Mouse (Mus musculus) small intestine, adult 2 months (tissue): ENCODE measurements around the gene Ugt1a5. TPM values are rescaled to one million over a fixed set of nuclear protein-coding genes. Genes with fewer than 3 reads are reported as not detected.
"Not testable (repeated sequence)": the region's sequence is repeated elsewhere in the genome, so short reads cannot be mapped to it uniquely, and the experiment has no call there.

Experiments used
- H3K27ac ChIP-seq: fragments of 200-500 bp; 2 replicates; pipeline ENCODE4 v1.5.1; 2012; ENCODE audit warnings: low read depth, low read length, control low read depth, inconsistent platforms; ENCODE audit not compliant: insufficient read depth
- H3K27me3 ChIP-seq: fragments of 200-500 bp; 2 replicates; pipeline ENCODE4 v1.6.1; 2012; ENCODE audit warnings: mild to moderate bottlenecking, moderate library complexity, low read length, inconsistent platforms; ENCODE audit not compliant: control insufficient read depth, insufficient read depth
- H3K36me3 ChIP-seq: fragments of 200-500 bp; 2 replicates; pipeline ENCODE4 v1.6.1; 2012; ENCODE audit warnings: mild to moderate bottlenecking, low read length, control low read depth, inconsistent platforms; ENCODE audit not compliant: control insufficient read depth, insufficient read depth
- H3K4me1 ChIP-seq: fragments of 200-500 bp; 2 replicates; pipeline ENCODE4 v1.6.1; 2012; ENCODE audit warnings: low read length, inconsistent platforms, mixed read lengths; ENCODE audit not compliant: control insufficient read depth, insufficient read depth, insufficient read length
- H3K4me3 ChIP-seq: fragments of 200-500 bp; 2 replicates; pipeline ENCODE4 v1.5.1; 2012; ENCODE audit warnings: low read depth, mild to moderate bottlenecking, control low read depth, inconsistent platforms, low read length, moderate library complexity
- CTCF ChIP-seq: fragments of 200-500 bp; IDR thresholded peaks from 2 replicates; pipeline ENCODE4 v1.5.1; 2012; ENCODE audit warnings: low read depth, mild to moderate bottlenecking, control low read depth, inconsistent platforms, low read length, moderate library complexity, mixed read lengths; ENCODE audit not compliant: insufficient replicate concordance, insufficient read length; ENCODE audit errors: extremely low read depth
- POLR2A ChIP-seq: fragments of 200-500 bp; IDR thresholded peaks from 2 replicates; pipeline ENCODE4 v1.6.1; 2012; ENCODE audit warnings: low read depth, mild to moderate bottlenecking, control low read depth, inconsistent platforms, low read length, moderate library complexity
- WGBS: fragments of 180-500 bp; shearing (Covaris S2); methylation state at CpG from one replicate; pipeline ENCODE4 v1.1.7; 2018; 5-methylcytosine and 5-hydroxymethylcytosine counted together
- polyA plus RNA-seq: library from polyadenylated mRNA; depleted of rRNA; stranded (reverse); fragments of >200 nt; gene quantifications from 2 replicates; pipeline ENCODE4 v1.2.3, GENCODE M21; 2012

The Ugt1a5 gene
- polyA plus RNA-seq, 1 experiment: 0.34 TPM

DNA sequence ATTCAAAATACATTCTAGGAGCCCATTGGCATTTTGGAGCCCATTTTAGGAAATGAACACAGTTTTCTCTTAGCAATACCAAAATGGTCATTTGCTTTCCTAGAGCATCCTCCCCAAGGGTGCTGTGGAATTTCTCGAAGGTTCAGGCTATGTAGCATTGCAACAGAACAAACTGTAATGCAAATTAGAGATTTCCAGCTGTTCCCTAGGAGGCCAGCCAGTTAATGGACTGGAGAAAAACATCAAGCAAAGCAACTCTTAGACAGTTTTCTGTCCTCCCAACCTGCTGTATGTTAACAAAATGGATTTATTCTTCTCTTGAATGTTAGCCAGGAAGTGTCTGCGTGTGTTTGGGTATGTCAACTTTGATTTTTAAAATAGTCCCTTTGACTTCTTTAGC, 29.2 kb upstream of the Ugt1a5 start:
- Histone ChIP-seq H3K36me3 (no peaks in the 10 kb centered on the region; the same call in 1 of the 2 replicates), H3K27ac (no peak overlapping the region), H3K27me3 (no peaks in the 10 kb centered on the region), H3K4me3 (no peak overlapping the region), H3K4me1 (peaks cover 16% of the 10 kb centered on the region; the same call in 1 of the 2 replicates)
- TF ChIP-seq POLR2A: no peak
- no peak for TF ChIP-seq CTCF
- WGBS: 82% methylated on average over 2 of the region's 2 CpGs

- Histone ChIP-seq H3K4me1 (peaks cover 16% of the 10 kb centered on the region; the same call in 1 of the 2 replicates), H3K27me3 (no peaks in the 10 kb centered on the region), H3K27ac (no peak overlapping the region), H3K4me3 (no peak overlapping the region), H3K36me3 (no peaks in the 10 kb centered on the region; the same call in 1 of the 2 replicates)
- 52% methylated on average over 3 of the region's 3 CpGs for WGBS
- TF ChIP-seq CTCF: no peak
- no peak for TF ChIP-seq POLR2A
These were observed 28.5 kb upstream of the Ugt1a5 start for GRCm38 (mm10) chr1:88137264-88137663.

GRCm38 (mm10) chr1:88138145-88138544, 27.7 kb upstream of the Ugt1a5 start:
- no peaks in the 10 kb centered on the region; the same call in 1 of the 2 replicates for H3K36me3 ChIP-seq
- TF ChIP-seq CTCF: no peak
- no peak for TF ChIP-seq POLR2A
- H3K27me3 ChIP-seq: no peaks in the 10 kb centered on the region
- H3K27ac ChIP-seq: no peak overlapping the region
- no peak overlapping the region for H3K4me3 ChIP-seq
- 40% methylated on average over 1 of the region's 1 CpGs for WGBS
- peaks cover 16% of the 10 kb centered on the region; the same call in 1 of the 2 replicates for H3K4me1 ChIP-seq

GRCm38 (mm10) chr1:88140492-88140891, 25.3 kb upstream of the Ugt1a5 start:
- 0 out of 2 replicates have a peak overlapping the region, but pooled peaks have one; percentile 15 for H3K27ac ChIP-seq
- H3K4me1 ChIP-seq: not testable (repeated sequence)
- 26% methylated on average over 1 of the region's 1 CpGs for WGBS

DNA sequence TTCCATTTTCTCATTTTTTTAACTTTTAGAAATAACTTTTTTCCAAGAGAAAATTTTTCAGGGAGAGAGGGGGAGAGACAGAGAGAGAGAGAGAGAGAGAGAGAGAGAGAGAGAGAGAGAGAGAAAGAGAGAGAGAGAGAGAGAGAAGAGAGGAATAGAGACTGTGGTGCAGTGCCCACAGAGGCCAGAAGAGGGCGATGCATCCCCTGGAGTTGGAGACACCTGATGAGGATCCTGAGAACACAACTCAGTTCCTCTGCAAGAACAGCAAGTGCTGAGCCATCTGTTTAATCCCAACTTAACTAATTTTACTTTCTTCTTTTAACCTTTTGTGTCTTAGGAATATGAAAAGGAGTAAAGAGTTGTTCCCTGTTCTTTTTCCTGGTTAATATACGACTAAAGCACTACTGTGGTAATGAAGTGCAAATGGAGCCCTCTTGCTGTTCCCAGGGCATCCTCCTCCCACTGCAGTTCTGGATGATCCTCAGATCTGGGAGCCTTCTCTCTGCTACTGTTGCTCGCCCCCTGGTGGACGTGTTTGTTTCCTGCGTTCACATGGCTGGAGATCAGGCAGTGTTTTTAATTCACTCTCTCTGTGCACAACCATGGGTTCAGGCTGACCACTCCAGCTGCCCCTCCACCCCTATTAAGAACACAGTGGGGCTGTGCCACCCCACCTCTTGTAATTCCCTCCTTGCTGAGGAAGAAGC, 21.7 kb upstream of the Ugt1a5 start:
- H3K27ac ChIP-seq, H3K4me1 ChIP-seq, H3K36me3 ChIP-seq, H3K27me3 ChIP-seq, H3K4me3 ChIP-seq: not testable (repeated sequence)
- WGBS: 6% methylated on average over 5 of the region's 5 CpGs
- peak; percentile 38; the same call in 1 of the 2 replicates for TF ChIP-seq CTCF

More at GRCm38 (mm10) chr1:88140492-88140891, 25.3 kb upstream of the Ugt1a5 start:
- not testable (repeated sequence) for H3K4me3 ChIP-seq, H3K27me3 ChIP-seq, H3K36me3 ChIP-seq

- not testable (repeated sequence) for H3K36me3 ChIP-seq, H3K4me1 ChIP-seq, H3K4me3 ChIP-seq, H3K27me3 ChIP-seq, H3K27ac ChIP-seq
- TF ChIP-seq CTCF: peak; percentile 27; the same call in 1 of the 2 replicates
- WGBS: 62% methylated on average over 2 of the region's 2 CpGs
These were observed 20.5 kb upstream of the Ugt1a5 start for GRCm38 (mm10) chr1:88145278-88145677.

GRCm38 (mm10) chr1:88150133-88150532, 15.7 kb upstream of the Ugt1a5 start:
- H3K4me3 ChIP-seq, H3K36me3 ChIP-seq, H3K4me1 ChIP-seq, H3K27ac ChIP-seq, H3K27me3 ChIP-seq: not testable (repeated sequence)
- TF ChIP-seq CTCF: peak; percentile 12; the same call in 1 of the 2 replicates
- WGBS: 83% methylated on average over 2 of the region's 2 CpGs

DNA sequence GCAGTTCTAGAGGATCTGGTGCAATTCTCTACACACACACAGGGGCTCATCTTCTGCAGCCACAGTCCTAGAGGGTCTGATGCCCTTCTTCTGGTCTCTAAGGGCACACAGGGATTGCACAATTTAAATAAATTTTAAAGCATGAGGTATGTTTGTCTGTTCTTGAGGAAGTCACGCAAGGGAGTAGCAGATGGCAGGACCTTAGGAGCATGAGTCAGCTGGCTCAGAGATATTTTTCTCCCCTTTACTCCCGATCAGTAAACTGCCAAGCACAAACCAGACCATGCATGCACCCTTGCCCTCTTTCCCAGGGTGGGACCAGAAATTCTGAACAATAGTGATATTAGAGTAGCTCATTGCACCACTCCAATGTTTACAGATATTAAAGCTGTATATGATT, 7.4 kb upstream of the Ugt1a5 start:
- no peaks in the 10 kb centered on the region; the same call in 1 of the 2 replicates for H3K36me3 ChIP-seq
- H3K4me1 ChIP-seq: peaks cover 4% of the 10 kb centered on the region; the same call in 1 of the 2 replicates
- 26% methylated on average over 2 of the region's 2 CpGs for WGBS
- no peak overlapping the region for H3K27ac ChIP-seq
- H3K27me3 ChIP-seq: no peaks in the 10 kb centered on the region
- TF ChIP-seq POLR2A (no peak), CTCF (no peak)
- no peak overlapping the region for H3K4me3 ChIP-seq

- H3K36me3 ChIP-seq, H3K4me1 ChIP-seq, H3K4me3 ChIP-seq, H3K27ac ChIP-seq, H3K27me3 ChIP-seq: not testable (repeated sequence)
- WGBS: 48% methylated on average over 7 of the region's 7 CpGs
These were observed 6.4 kb downstream of the Ugt1a5 start for GRCm38 (mm10) chr1:88172190-88172589.
